10 mouse cellular contexts compared by ENCODE assay signal in genomic region chr13:110865902-110866512, GRCm38 (mm10).
"Had no signal": no experiment of that assay in that cellular context is flagged by ENCODE, and none has a peak within 500 bp of the region (broad histone marks: within the 10 kb centered on the region; RNA-seq: fewer than 3 reads in every experiment).

No protein-coding gene starts in this region.

- DNase-seq: right cerebral cortex, postnatal 14 days; thymus, postnatal 36 days had no signal

- H3K4me1 ChIP-seq: liver, embryonic 12.5 days; midbrain, embryonic 15.5 days; stomach, embryonic 15.5 days had no signal

- H3K4me3 ChIP-seq: left cerebral cortex, adult 2 months; limb, embryonic 15.5 days; liver, embryonic 12.5 days; midbrain, embryonic 15.5 days; stomach, embryonic 15.5 days had no signal

- H3K27ac ChIP-seq: left cerebral cortex, adult 2 months; limb, embryonic 15.5 days; liver, embryonic 12.5 days; midbrain, embryonic 15.5 days; stomach, embryonic 15.5 days had no signal

- H3K36me3 ChIP-seq: limb, embryonic 15.5 days; liver, embryonic 12.5 days; midbrain, embryonic 15.5 days; stomach, embryonic 15.5 days had no signal

- H3K4me2 ChIP-seq: limb, embryonic 15.5 days; liver, embryonic 12.5 days; lung, embryonic 14.5 days; midbrain, embryonic 11.5 days; midbrain, embryonic 15.5 days; stomach, embryonic 15.5 days had no signal

- ATAC-seq: intestine, postnatal 0 days; liver, embryonic 12.5 days; midbrain, embryonic 15.5 days had no signal

- H3K9ac ChIP-seq: limb, embryonic 15.5 days; liver, embryonic 12.5 days; lung, embryonic 14.5 days; midbrain, embryonic 15.5 days; stomach, embryonic 15.5 days had no signal

- H3K27me3 ChIP-seq: limb, embryonic 15.5 days; liver, embryonic 12.5 days; stomach, embryonic 15.5 days had no signal

- H3K9me3 ChIP-seq: limb, embryonic 15.5 days; liver, embryonic 12.5 days; midbrain, embryonic 15.5 days; stomach, embryonic 15.5 days had no signal
